Comparison of ENCODE assay signal across 8 mouse cellular contexts in the genomic region with DNA sequence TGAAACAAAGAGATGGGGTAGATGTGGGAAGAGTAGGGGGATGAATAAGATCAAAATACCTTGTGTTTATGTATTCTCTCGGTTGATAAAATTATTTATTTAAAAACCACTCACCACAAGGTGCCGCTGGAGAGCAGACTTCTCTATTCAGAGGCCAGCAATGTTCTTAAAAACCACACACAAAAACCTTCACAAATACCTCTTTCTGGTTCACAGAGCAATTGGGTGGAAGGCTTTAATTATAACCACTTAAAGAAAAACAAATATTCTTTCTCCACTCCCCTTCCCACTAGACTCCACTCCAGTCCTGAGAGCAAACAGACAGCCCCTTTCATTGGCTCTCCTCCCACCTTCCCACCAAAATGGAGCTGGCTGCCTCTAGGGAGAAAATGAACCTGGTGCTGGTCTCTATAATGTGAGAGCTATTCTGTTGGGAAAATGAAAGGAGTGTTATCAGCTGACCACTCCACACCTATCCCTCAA.
DNase-seq lines count a peak whose midpoint lies in the region; ATAC-seq lines count a peak whose summit lies in the region.

No protein-coding gene starts in this region.

- H3K27me3 ChIP-seq in neural tube, embryonic 12.5 days (replicated peaks), result no peaks in the 10 kb centered on the region
- no peaks in the 10 kb centered on the region for H3K27me3 ChIP-seq in midbrain, embryonic 16.5 days (ENCODE audit: control insufficient read depth, insufficient read depth, low read depth, low read length)

- DNase-seq in neural tube, embryonic 10.5 days (ENCODE audit: extremely low spot score, low spot score), result no peak
- peak; percentile 47 for DNase-seq in cerebellum, adult 8-10 months
- peak; percentile 68 for DNase-seq in forelimb bud, embryonic 11.5 days (ENCODE audit: low read depth, low spot score)
- DNase-seq in kidney, adult 11 months, result peak; percentile 18
- DNase-seq in left cerebral cortex, postnatal 14 days (ENCODE audit: low spot score in 2 of 2), result peak; percentile 77 to 82
- peak; percentile 57 for DNase-seq in urinary bladder, postnatal 25 days (ENCODE audit: low spot score)

- WGBS in neural tube, embryonic 12.5 days, result 5% methylated on average over 2 of the region's 2 CpGs
- 7% methylated on average over 2 of the region's 2 CpGs for WGBS in midbrain, embryonic 16.5 days

- H3K36me3 ChIP-seq in neural tube, embryonic 12.5 days, result no peaks in the 10 kb centered on the region
- no peaks in the 10 kb centered on the region for H3K36me3 ChIP-seq in midbrain, embryonic 16.5 days (ENCODE audit: control insufficient read depth, insufficient read depth, low read length)

- H3K9ac ChIP-seq in neural tube, embryonic 12.5 days, result no peak overlapping the region
- H3K9ac ChIP-seq in midbrain, embryonic 16.5 days (ENCODE audit: low read depth, low read length), result no peak overlapping the region

- intact Hi-C loops in left cerebral cortex, postnatal 14 days (cut with DNase I), result loop anchor here (5.0 kb wide), 2 partner anchors 67 to 137 kb away; a partner anchor contains a TSS

- H3K4me1 ChIP-seq in neural tube, embryonic 12.5 days, result no peaks in the 10 kb centered on the region
- no peaks in the 10 kb centered on the region; the same call in 1 of the 2 replicates for H3K4me1 ChIP-seq in midbrain, embryonic 16.5 days (ENCODE audit: control insufficient read depth, insufficient read depth, low read length)

- no peak overlapping the region for H3K4me3 ChIP-seq in neural tube, embryonic 12.5 days
- H3K4me3 ChIP-seq in midbrain, embryonic 16.5 days (ENCODE audit: low read depth, low read length), result no peak overlapping the region

- peak; percentile 17; the same call in 1 of the 2 replicates for ATAC-seq in neural tube, embryonic 12.5 days (ENCODE audit: low FRiP score, low read depth)
- ATAC-seq in midbrain, embryonic 16.5 days, result peak; percentile 52; the same call in 1 of the 2 replicates

- no peak overlapping the region for H3K27ac ChIP-seq in neural tube, embryonic 12.5 days
- H3K27ac ChIP-seq in midbrain, embryonic 16.5 days (ENCODE audit: low read length), result no peak overlapping the region

- H3K9me3 ChIP-seq in neural tube, embryonic 12.5 days, result no peaks in the 10 kb centered on the region
- H3K9me3 ChIP-seq in midbrain, embryonic 16.5 days (replicated peaks; ENCODE audit: control insufficient read depth, low read length, poor library complexity, severe bottlenecking), result no peaks in the 10 kb centered on the region

- no peak overlapping the region for H3K4me2 ChIP-seq in neural tube, embryonic 12.5 days (replicated peaks)
- no peak overlapping the region for H3K4me2 ChIP-seq in midbrain, embryonic 16.5 days (ENCODE audit: low read length)
